Mouse (Mus musculus) forebrain, embryonic 11.5 days (tissue): ENCODE results near the gene Tbx2. TPM values are rescaled to one million over a fixed set of nuclear protein-coding genes. Genes with fewer than 3 reads are reported as not detected.

Source experiments
- ATAC-seq: fragments of 200-750 bp; cut with Nextera tagmentation; replicated peaks from 2 replicates; pipeline ENCODE4 v1.8.0; 2017; ENCODE audit warnings: moderate TSS enrichment; ENCODE audit not compliant: low FRiP score
- DNase-seq: peaks from one replicate; pipeline ENCODE4 v3.0.0-alpha.2; 2017; ENCODE audit warnings: low spot score
- H3K27ac ChIP-seq: fragments of 300-500 bp; sonication (generic); 2 replicates; pipeline ENCODE4 v1.5.1; 2014; ENCODE audit warnings: low read depth, low read length
- H3K27me3 ChIP-seq: fragments of 300-500 bp; sonication (generic); 2 replicates; pipeline ENCODE4 v1.6.1; 2014; ENCODE audit warnings: mild to moderate bottlenecking, low read length, mixed read lengths; ENCODE audit not compliant: control insufficient read depth, insufficient read depth
- H3K36me3 ChIP-seq: fragments of 300-500 bp; sonication (generic); 2 replicates; pipeline ENCODE4 v1.6.1; 2014; ENCODE audit warnings: mild to moderate bottlenecking, low read length, moderate library complexity, mixed read lengths; ENCODE audit not compliant: control insufficient read depth, insufficient read depth
- H3K4me1 ChIP-seq: fragments of 300-500 bp; sonication (generic); replicated peaks from 2 replicates; pipeline ENCODE4 v1.6.1; 2014; ENCODE audit warnings: low read length, mixed read lengths; ENCODE audit not compliant: control insufficient read depth, insufficient read depth
- H3K4me2 ChIP-seq: fragments of 300-500 bp; sonication (generic); 2 replicates; pipeline ENCODE4 v1.6.1; 2014; ENCODE audit warnings: low read depth, mild to moderate bottlenecking, low read length, moderate library complexity, mixed read lengths; ENCODE audit not compliant: severe bottlenecking
- H3K4me3 ChIP-seq: fragments of 300-500 bp; sonication (generic); 2 replicates; pipeline ENCODE4 v1.5.1; 2014; ENCODE audit warnings: low read depth, low read length
- H3K9ac ChIP-seq: fragments of 300-500 bp; sonication (generic); 2 replicates; pipeline ENCODE4 v1.6.1; 2014; ENCODE audit warnings: low read length
- H3K9me3 ChIP-seq: fragments of 300-500 bp; sonication (generic); 2 replicates; pipeline ENCODE4 v1.6.1; 2016; ENCODE audit warnings: low read length, mixed read lengths; ENCODE audit not compliant: control insufficient read depth
- WGBS: fragments of 180-500 bp; shearing (Covaris S2); extraction: QIAGEN DNeasy Blood & Tissue Kit; methylation state at CpG from one replicate; pipeline ENCODE4 v1.1.7; 2014; 5-methylcytosine and 5-hydroxymethylcytosine counted together
- polyA plus RNA-seq: library from polyadenylated mRNA; unstranded; fragments of >200 nt; fragmentation: Nextera tagmentation; extraction: Ambion mirVana; gene quantifications from 2 replicates; pipeline ENCODE4 v1.2.1, GENCODE M21; 2014

Gene Tbx2
- polyA plus RNA-seq, 1 experiment from 2014 or later = 2.0 TPM

GRCm38 (mm10) chr11:85800380-85800779 lies 32.0 kb upstream of the Tbx2 start:
- Histone ChIP-seq H3K27ac (no peak overlapping the region), H3K4me2 (no peak overlapping the region), H3K36me3 (no peaks in the 10 kb centered on the region), H3K9me3 (no peaks in the 10 kb centered on the region), H3K9ac (no peak overlapping the region), H3K4me1 (no peaks in the 10 kb centered on the region), H3K4me3 (no peak overlapping the region), H3K27me3 (no peaks in the 10 kb centered on the region)
- DNase-seq = no peak
- WGBS = 87% methylated on average over 11 of the region's 11 CpGs
- ATAC-seq = no peak

- Histone ChIP-seq H3K4me1 (no peaks in the 10 kb centered on the region), H3K9ac (no peak overlapping the region), H3K4me3 (no peak overlapping the region), H3K9me3 (no peaks in the 10 kb centered on the region), H3K27ac (no peak overlapping the region), H3K27me3 (no peaks in the 10 kb centered on the region), H3K4me2 (no peak overlapping the region), H3K36me3 (no peaks in the 10 kb centered on the region)
- DNase-seq (no peak), ATAC-seq (no peak)
- 85% methylated on average over 5 of the region's 5 CpGs for WGBS
Observed at GRCm38 (mm10) chr11:85804048-85804447, 28.3 kb upstream of the Tbx2 start.

DNA sequence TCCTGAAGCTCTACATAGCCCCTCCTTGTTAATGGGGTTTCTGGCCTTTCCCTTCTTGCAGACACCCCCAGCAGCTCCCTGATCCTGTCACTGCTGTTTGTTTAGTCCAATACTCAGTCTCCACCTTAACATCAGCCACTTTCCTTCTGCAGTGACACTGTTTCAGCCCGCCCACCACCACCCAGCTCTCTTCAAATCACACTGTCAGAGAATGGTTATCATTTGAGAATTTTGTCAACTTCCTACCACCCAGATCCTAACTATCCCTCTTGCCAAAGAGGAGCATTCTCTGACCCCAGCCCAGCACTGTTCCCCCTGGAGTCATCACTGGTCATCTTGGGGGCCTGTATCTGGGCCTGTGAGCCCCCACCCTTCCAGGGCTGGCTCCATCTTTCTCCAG lies 26.6 kb upstream of the Tbx2 start:
- Histone ChIP-seq H3K4me1 (no peaks in the 10 kb centered on the region), H3K9ac (no peak overlapping the region), H3K27me3 (no peaks in the 10 kb centered on the region), H3K9me3 (no peaks in the 10 kb centered on the region), H3K4me3 (no peak overlapping the region), H3K36me3 (no peaks in the 10 kb centered on the region), H3K4me2 (no peak overlapping the region), H3K27ac (no peak overlapping the region)
- WGBS = 74% methylated on average over 1 of the region's 1 CpGs
- ATAC-seq (no peak), DNase-seq (no peak)

GRCm38 (mm10) chr11:85807353-85807752 lies 25.0 kb upstream of the Tbx2 start:
- no peaks in the 10 kb centered on the region for H3K36me3 ChIP-seq
- no peak overlapping the region for H3K27ac ChIP-seq
- no peak overlapping the region for H3K4me3 ChIP-seq
- H3K27me3 ChIP-seq = no peaks in the 10 kb centered on the region; the same call in 1 of the 2 replicates
- ATAC-seq (no peak), DNase-seq (no peak)
- H3K9ac ChIP-seq = no peak overlapping the region
- H3K4me1 ChIP-seq = no peaks in the 10 kb centered on the region
- 91% methylated on average over 11 of the region's 11 CpGs for WGBS
- no peak overlapping the region for H3K4me2 ChIP-seq
- no peaks in the 10 kb centered on the region for H3K9me3 ChIP-seq

DNA sequence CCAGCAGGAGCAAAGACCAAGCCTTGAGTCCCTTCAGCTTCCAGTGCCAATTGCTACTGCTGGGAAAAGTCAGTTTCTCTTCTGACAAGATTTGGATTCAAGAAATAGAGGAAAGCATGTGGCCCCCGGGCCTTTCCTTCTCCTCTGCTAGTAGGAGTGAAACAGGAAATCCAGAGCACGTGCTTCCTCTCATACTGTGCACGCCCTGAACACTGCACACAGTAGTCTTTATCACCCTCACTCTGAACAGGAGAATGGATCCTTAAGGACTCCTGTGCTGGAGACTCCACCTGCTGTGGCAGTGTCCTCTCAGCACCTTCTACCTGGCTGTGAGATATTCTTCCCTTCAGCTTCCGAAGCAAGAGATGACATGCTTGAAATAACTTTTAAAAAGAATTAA lies 21.1 kb upstream of the Tbx2 start:
- H3K4me2 ChIP-seq = no peak overlapping the region
- WGBS = 81% methylated on average over 4 of the region's 4 CpGs
- no peak for ATAC-seq

DNA sequence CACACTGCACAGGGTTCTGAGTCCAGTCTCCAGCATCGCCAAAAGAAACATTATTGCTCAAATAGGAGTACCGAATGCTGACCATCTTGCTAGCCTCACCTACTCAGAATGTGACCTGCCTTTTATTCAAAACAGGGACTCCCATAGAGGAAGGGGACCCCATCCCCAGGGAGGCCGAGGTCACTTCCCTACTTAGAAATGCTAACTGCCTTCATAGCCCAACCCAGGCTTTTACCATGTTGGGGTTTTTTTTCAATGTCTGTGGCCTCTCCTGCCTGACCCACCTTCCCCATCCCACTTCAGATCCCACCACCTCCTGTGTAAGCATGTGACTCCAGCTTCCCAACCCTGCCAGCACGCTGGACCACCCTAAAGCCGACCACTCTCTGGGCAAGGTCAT lies 20.7 kb upstream of the Tbx2 start:
- peaks cover 2% of the 10 kb centered on the region; the same call in 1 of the 2 replicates for H3K4me1 ChIP-seq
- WGBS = 93% methylated on average over 5 of the region's 5 CpGs
- DNase-seq (no peak), ATAC-seq (no peak)
- no peak overlapping the region for H3K9ac ChIP-seq
- H3K27ac ChIP-seq = no peak overlapping the region
- H3K9me3 ChIP-seq = no peaks in the 10 kb centered on the region
- no peak overlapping the region for H3K4me2 ChIP-seq
- H3K36me3 ChIP-seq = no peaks in the 10 kb centered on the region
- H3K27me3 ChIP-seq = no peaks in the 10 kb centered on the region; the same call in 1 of the 2 replicates
- no peak overlapping the region for H3K4me3 ChIP-seq

More for the DNA sequence above, 21.1 kb upstream of the Tbx2 start:
- Histone ChIP-seq H3K36me3 (no peaks in the 10 kb centered on the region), H3K9me3 (no peaks in the 10 kb centered on the region), H3K4me3 (no peak overlapping the region), H3K4me1 (peaks cover 2% of the 10 kb centered on the region; the same call in 1 of the 2 replicates), H3K9ac (no peak overlapping the region), H3K27me3 (no peaks in the 10 kb centered on the region; the same call in 1 of the 2 replicates), H3K27ac (no peak overlapping the region)
- DNase-seq = no peak

DNA sequence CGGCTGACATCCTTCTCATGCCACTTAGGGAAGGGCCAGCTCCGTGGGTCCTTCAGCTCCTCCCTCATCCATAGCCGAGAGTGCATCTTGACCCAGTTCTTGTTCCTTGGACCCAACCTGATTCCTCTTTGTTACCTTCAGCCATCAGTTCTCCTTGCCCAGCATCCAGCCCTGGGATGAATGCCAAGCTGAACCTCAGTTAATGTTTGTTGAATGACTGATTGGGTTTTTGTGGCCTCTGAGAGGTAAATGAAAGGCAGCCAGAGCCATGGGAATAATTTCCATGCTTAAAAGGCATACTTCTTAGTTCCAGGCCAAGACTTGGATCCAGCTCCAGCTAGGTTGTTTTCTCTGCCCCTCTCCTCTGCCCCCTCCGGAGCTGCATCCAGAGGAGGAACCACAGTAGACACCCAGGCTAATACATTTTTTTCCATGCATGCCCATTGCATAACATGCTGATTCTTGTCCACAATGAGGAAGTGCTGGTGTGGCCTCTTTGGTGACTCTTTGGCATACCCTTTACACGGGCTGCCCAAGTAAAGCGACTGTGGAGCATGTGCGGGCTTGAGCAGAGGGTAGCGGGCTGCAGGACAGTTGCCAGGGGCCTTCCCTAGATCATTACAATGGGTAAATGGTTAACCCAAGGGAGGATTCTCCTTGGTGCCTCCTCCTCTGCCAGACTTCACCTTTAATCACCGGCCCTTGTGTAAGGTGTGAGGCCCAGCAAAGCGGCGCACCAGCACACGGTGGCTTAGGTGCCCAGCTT lies 20.0 kb upstream of the Tbx2 start:
- no peak for ATAC-seq
- Histone ChIP-seq H3K4me3 (no peak overlapping the region), H3K9ac (no peak overlapping the region), H3K27ac (no peak overlapping the region), H3K4me2 (no peak overlapping the region), H3K4me1 (peaks cover 2% of the 10 kb centered on the region; the same call in 1 of the 2 replicates), H3K36me3 (no peaks in the 10 kb centered on the region), H3K27me3 (no peaks in the 10 kb centered on the region; the same call in 1 of the 2 replicates), H3K9me3 (no peaks in the 10 kb centered on the region)
- 90% methylated on average over 12 of the region's 12 CpGs for WGBS
- DNase-seq = no peak

DNA sequence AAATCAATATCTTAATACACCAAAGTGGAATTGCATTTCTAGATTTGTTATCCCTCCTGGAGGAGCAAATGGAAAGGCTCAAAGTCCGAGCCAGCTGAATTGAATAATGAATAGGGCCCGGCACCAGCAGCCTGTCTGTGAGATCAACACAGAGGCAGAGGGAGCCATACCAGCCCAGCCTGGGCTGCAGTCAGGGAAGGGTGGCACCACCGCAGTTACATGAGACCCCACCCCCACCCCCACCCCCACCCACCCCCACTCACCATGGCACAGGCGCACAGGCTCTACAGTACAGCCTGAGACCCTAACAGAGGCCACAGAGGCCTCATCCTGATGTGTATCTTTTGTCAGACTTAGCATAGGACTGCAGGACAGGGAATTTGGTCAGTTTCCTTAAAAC lies 17.7 kb upstream of the Tbx2 start:
- ATAC-seq = no peak
- no peak for DNase-seq
- Histone ChIP-seq H3K4me3 (no peak overlapping the region), H3K27me3 (no peaks in the 10 kb centered on the region; the same call in 1 of the 2 replicates), H3K9ac (no peak overlapping the region), H3K9me3 (no peaks in the 10 kb centered on the region), H3K4me2 (no peak overlapping the region), H3K36me3 (no peaks in the 10 kb centered on the region), H3K27ac (no peak overlapping the region), H3K4me1 (peaks cover 2% of the 10 kb centered on the region; the same call in 1 of the 2 replicates)
- 29% methylated on average over 4 of the region's 4 CpGs for WGBS

GRCm38 (mm10) chr11:85816471-85816870 lies 15.9 kb upstream of the Tbx2 start:
- no peaks in the 10 kb centered on the region; the same call in 1 of the 2 replicates for H3K27me3 ChIP-seq
- no peak overlapping the region for H3K4me3 ChIP-seq
- DNase-seq = no peak
- WGBS = 85% methylated on average over 5 of the region's 5 CpGs
- H3K9ac ChIP-seq = no peak overlapping the region
- no peak overlapping the region for H3K27ac ChIP-seq
- H3K36me3 ChIP-seq = no peaks in the 10 kb centered on the region
- ATAC-seq = no peak
- peaks cover 2% of the 10 kb centered on the region; the same call in 1 of the 2 replicates for H3K4me1 ChIP-seq
- H3K9me3 ChIP-seq = no peaks in the 10 kb centered on the region
- no peak overlapping the region for H3K4me2 ChIP-seq
